Mouse (Mus musculus) inflammation-experienced regulatory T-cells, adult 6 months (primary cell): Measurements from ENCODE around the gene Rassf3. TPM values are rescaled to one million over a fixed set of nuclear protein-coding genes. Genes with fewer than 3 reads are reported as not detected.
A peak's percentile ranks its signal among the peaks of the same experiment; 100 is the strongest.

Experiments used
- ATAC-seq: one replicate; pipeline ENCODE4 v1.8.0; 2017
- polyA plus RNA-seq, 3 experiments: library from polyadenylated mRNA; unstranded; fragments of 100-300 nt; shearing (Covaris generic); gene quantifications; one replicate each; pipeline ENCODE4 v1.2.1; 2017

The Rassf3 gene
- polyA plus RNA-seq, 3 experiments from 2014 or later, result 6.1 to 6.8 (median 6.2) TPM

GRCm38 (mm10) chr10:121365781-121366272 is 110.3 kb downstream of the Rassf3 start:
- peak; percentile 14 for ATAC-seq

- peak; percentile 77 for ATAC-seq
These were observed 111.2 kb downstream of the Rassf3 start, which contains the start of gene Gns for GRCm38 (mm10) chr10:121364801-121365564. Gene Gns (plus strand): TSS chr10:121365090.

GRCm38 (mm10) chr10:121364306-121364705 is 111.8 kb downstream of the Rassf3 start:
- ATAC-seq, result no peak

GRCm38 (mm10) chr10:121363201-121363600 is 112.9 kb downstream of the Rassf3 start:
- ATAC-seq, result no peak

GRCm38 (mm10) chr10:121360358-121360757 is 115.8 kb downstream of the Rassf3 start:
- ATAC-seq, result no peak

Other genes starting within 250 kb of the Rassf3 start
- gene Tbc1d30, start 125.1 kb downstream of the Rassf3 start, polyA plus RNA-seq, result 1 to 10 TPM; 3.3 to 7.0 (median 3.5) TPM
- gene Gns, start 111.3 kb downstream of the Rassf3 start, polyA plus RNA-seq, result 10 to 100 TPM in 2 of 3 experiments, 1 to 10 TPM in 1; 4.2 to 12.1 (median 11.6) TPM
- 10 to 100 TPM; 82.8 to 83.5 (median 83.2) TPM for gene Tbk1, start 110.4 kb upstream of the Rassf3 start, polyA plus RNA-seq
- 10 to 100 TPM; 12.6 to 20.3 (median 19.9) TPM for gene Xpot, start 150.0 kb upstream of the Rassf3 start, polyA plus RNA-seq
- 1 to 10 TPM in 2 of 3 experiments, not detected in 1; 1.4 TPM for gene D930020B18Rik, start 165.2 kb upstream of the Rassf3 start, polyA plus RNA-seq